Mouse (Mus musculus) 3134 (cell line): ENCODE data around the gene Tmed10.
A peak's percentile ranks its signal among the peaks of the same experiment; 100 is the strongest.

Experiments used
- DNase-seq: peaks from one replicate; pipeline ENCODE4 v3.0.0-alpha.2; 2011; ENCODE audit warnings: low spot score; ENCODE audit not compliant: insufficient read length; ENCODE audit errors: extremely low read depth

Tmed10 gene

GRCm38 (mm10) chr12:85337567-85338311 is 36.9 kb downstream of the Tmed10 start:
- no peak for DNase-seq

- DNase-seq = no peak
Measured at GRCm38 (mm10) chr12:85330153-85330552, 44.5 kb downstream of the Tmed10 start.

- DNase-seq = no peak
Measured at GRCm38 (mm10) chr12:85308651-85309050, 66.0 kb downstream of the Tmed10 start.

GRCm38 (mm10) chr12:85305247-85305892 is 69.3 kb downstream of the Tmed10 start:
- DNase-seq = peak; percentile 57

- no peak for DNase-seq
Measured at GRCm38 (mm10) chr12:85304725-85305124, 69.9 kb downstream of the Tmed10 start.

GRCm38 (mm10) chr12:85303256-85303655 is 71.4 kb downstream of the Tmed10 start:
- no peak for DNase-seq

GRCm38 (mm10) chr12:85298835-85299180 is 75.8 kb downstream of the Tmed10 start:
- no peak for DNase-seq

- DNase-seq = no peak
Measured at GRCm38 (mm10) chr12:85298127-85298834, 76.4 kb downstream of the Tmed10 start.

GRCm38 (mm10) chr12:85297345-85297997 is 77.2 kb downstream of the Tmed10 start:
- DNase-seq = no peak

- no peak for DNase-seq
Measured at GRCm38 (mm10) chr12:85296915-85297314, 77.7 kb downstream of the Tmed10 start.

- no peak for DNase-seq
Measured at GRCm38 (mm10) chr12:85295506-85295905, 79.1 kb downstream of the Tmed10 start.

GRCm38 (mm10) chr12:85292906-85293305 is 81.7 kb downstream of the Tmed10 start:
- DNase-seq = no peak

GRCm38 (mm10) chr12:85292288-85292687 is 82.4 kb downstream of the Tmed10 start:
- DNase-seq = no peak

GRCm38 (mm10) chr12:85291541-85291940 is 83.1 kb downstream of the Tmed10 start:
- DNase-seq = no peak

- no peak for DNase-seq
Measured at GRCm38 (mm10) chr12:85290633-85291032, 84.0 kb downstream of the Tmed10 start.
